Mouse (Mus musculus) lung, postnatal 0 days (tissue): ENCODE results near the gene Cygb.

ENCODE experiments used
- CTCF ChIP-seq: IDR thresholded peaks from 2 replicates; pipeline ENCODE4 v1.5.1; 2016; ENCODE audit warnings: antibody characterized with exemption, mild to moderate bottlenecking
- EP300 ChIP-seq: IDR thresholded peaks from 2 replicates; pipeline ENCODE4 v1.6.1; 2016; ENCODE audit warnings: antibody characterized with exemption, mild to moderate bottlenecking, control low read depth

GRCm38 (mm10) chr11:116658238-116658637 lies 4.1 kb upstream of the Cygb start:
- TF ChIP-seq CTCF: no peak
- no peak for TF ChIP-seq EP300
